Mouse (Mus musculus) forebrain, embryonic 10.5 days (tissue): Measurements from ENCODE around the gene Anks1b. TPM values are rescaled to one million over a fixed set of nuclear protein-coding genes. Genes with fewer than 3 reads are reported as not detected.
A peak's percentile ranks its signal among the peaks of the same experiment; 100 is the strongest.

Source experiments
- DNase-seq: peaks from one replicate; pipeline ENCODE4 v3.0.0-alpha.2; 2017; ENCODE audit warnings: low spot score; ENCODE audit errors: extremely low spot score
- H3K27ac ChIP-seq: fragments of 300-500 bp; sonication (generic); 2 replicates; pipeline ENCODE4 v1.5.1; 2016; ENCODE audit warnings: mild to moderate bottlenecking
- H3K27me3 ChIP-seq: fragments of 300-500 bp; sonication (generic); 2 replicates; pipeline ENCODE4 v1.6.1; 2016; ENCODE audit warnings: mild to moderate bottlenecking; ENCODE audit not compliant: poor library complexity, severe bottlenecking
- H3K36me3 ChIP-seq: fragments of 300-500 bp; sonication (generic); replicated peaks from 2 replicates; pipeline ENCODE4 v1.6.1; 2016; ENCODE audit warnings: mild to moderate bottlenecking, moderate library complexity
- H3K4me1 ChIP-seq: fragments of 300-500 bp; sonication (generic); 2 replicates; pipeline ENCODE4 v1.6.1; 2016
- H3K4me3 ChIP-seq: fragments of 300-500 bp; sonication (generic); 2 replicates; pipeline ENCODE4 v1.5.1; 2016; ENCODE audit warnings: mild to moderate bottlenecking, moderate library complexity
- H3K9me3 ChIP-seq: fragments of 300-500 bp; sonication (generic); 2 replicates; pipeline ENCODE4 v1.6.1; 2016; ENCODE audit warnings: mild to moderate bottlenecking, moderate library complexity
- WGBS: fragments of 180-500 bp; shearing (Covaris S2); methylation state at CpG from one replicate; pipeline ENCODE4 v1.1.7; 2016; 5-methylcytosine and 5-hydroxymethylcytosine counted together
- polyA plus RNA-seq: library from polyadenylated mRNA; unstranded; fragments of >200 nt; fragmentation: Nextera tagmentation; extraction: Ambion mirVana; gene quantifications from 2 replicates; pipeline ENCODE4 v1.2.1, GENCODE M21; 2016

The Anks1b gene
- polyA plus RNA-seq, 1 experiment from 2014 or later, result 3.1 TPM

DNA sequence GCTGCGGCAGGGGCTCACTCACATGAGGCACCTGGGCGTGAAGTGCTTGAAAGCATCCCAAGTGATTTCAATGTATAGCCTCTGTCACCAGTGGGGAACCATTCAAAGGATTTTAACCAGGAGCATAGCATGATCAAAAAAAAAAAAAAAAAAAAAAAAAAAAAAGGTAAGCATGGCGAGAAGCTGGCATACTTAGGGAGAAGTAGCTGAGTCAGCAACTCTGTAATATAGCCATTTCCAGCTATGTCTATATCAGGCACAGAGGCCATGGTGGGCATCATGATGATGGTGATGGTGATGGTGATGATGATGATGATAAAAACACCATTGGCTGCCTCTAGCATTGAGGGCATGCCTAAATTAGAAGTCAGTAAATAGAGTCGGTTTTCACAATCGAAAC is 814.8 kb downstream of the Anks1b start:
- DNase-seq, result no peak
- Histone ChIP-seq H3K27ac (no peak overlapping the region), H3K36me3 (no peaks in the 10 kb centered on the region), H3K4me3 (no peak overlapping the region), H3K27me3 (no peaks in the 10 kb centered on the region), H3K4me1 (peaks cover 4% of the 10 kb centered on the region; the same call in 1 of the 2 replicates), H3K9me3 (no peaks in the 10 kb centered on the region)
- WGBS, result 97% methylated on average over 5 of the region's 5 CpGs

DNA sequence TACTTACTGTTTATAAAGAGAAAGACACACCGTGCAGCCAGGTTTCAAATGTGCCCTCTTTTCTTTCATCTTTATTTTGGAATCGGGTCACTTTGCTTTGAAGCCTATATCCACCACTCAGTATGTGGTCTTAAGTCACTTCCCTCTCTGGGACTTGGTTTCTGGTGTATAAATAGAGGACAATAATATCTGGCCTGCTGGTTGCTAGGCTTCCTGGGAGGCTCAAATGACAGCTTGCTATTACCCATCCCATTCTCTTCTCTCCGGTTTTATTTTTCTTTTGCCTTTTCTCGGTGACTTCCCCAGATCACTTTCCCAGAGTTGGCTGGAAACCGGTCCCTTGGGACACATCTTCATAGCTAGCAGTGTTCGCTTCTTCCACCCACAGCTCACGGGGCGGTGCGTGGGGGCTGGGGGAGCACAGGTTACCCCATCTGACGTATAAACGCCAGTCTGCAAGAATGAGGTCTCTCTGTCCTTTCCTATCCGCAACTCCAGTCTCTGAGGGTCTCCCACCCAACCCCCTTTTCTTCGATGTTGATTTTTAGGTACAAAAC is 815.5 kb downstream of the Anks1b start:
- H3K4me1 ChIP-seq, result peaks cover 4% of the 10 kb centered on the region; the same call in 1 of the 2 replicates
- WGBS, result 81% methylated on average over 13 of the region's 13 CpGs
- H3K36me3 ChIP-seq, result no peaks in the 10 kb centered on the region
- H3K4me3 ChIP-seq, result no peak overlapping the region
- no peak overlapping the region for H3K27ac ChIP-seq
- no peaks in the 10 kb centered on the region for H3K9me3 ChIP-seq
- no peak for DNase-seq
- H3K27me3 ChIP-seq, result no peaks in the 10 kb centered on the region

DNA sequence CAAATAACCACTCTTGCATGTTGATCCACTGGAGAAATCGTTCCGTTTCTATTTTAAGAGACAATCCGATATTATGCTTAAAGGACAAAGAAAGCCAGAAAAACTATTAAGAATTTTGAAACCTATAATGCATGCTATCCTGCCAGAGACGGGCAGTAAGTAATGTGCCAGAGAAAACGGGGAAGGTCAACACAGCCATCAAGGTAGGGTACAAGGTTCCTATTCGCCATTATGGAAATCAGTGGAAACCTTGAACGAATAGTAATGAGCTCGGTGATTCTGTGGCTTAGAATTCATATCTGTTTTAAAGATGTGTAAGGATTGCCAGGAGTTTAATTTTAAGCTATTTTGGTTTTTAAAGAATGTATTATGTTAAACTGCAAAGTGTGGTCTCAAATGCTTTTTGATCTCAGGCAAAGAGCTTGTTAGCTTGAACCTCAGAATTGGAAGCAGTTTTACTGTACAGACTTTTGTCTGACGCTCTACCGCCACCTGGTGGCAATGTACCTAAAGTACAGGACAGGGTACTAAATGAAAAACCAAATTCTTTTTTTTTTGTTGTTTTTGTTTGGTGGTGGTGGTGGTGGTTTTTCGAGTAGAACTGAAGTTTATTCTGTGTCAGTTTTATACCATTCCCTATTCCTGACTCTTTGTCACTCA is 816.7 kb downstream of the Anks1b start:
- peaks cover 4% of the 10 kb centered on the region; the same call in 1 of the 2 replicates for H3K4me1 ChIP-seq
- no peaks in the 10 kb centered on the region for H3K36me3 ChIP-seq
- H3K9me3 ChIP-seq, result no peaks in the 10 kb centered on the region
- DNase-seq, result peak; percentile 53
- 65% methylated on average over 11 of the region's 11 CpGs for WGBS
- H3K27ac ChIP-seq, result no peak overlapping the region
- no peaks in the 10 kb centered on the region for H3K27me3 ChIP-seq
- no peak overlapping the region for H3K4me3 ChIP-seq

DNA sequence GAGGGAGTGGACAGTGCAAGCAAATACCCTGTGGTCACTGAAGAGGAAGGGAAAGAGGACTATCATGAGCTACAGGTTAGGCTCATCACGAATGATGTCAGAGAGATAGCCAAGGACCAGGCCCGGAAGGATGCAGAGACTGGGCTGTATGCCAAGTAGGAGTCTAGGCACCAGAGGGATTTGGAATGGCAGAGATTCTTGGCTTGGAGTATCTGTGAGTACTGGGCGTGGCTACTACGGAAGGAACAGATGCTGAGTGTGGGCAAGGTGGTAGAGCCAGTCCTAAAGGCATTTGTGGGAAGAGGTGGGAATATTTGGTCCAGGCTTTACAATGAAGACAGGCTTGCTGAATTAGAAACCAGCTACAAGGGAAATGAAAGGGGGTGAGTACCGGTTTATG is 823.4 kb downstream of the Anks1b start:
- no peaks in the 10 kb centered on the region for H3K27me3 ChIP-seq
- no peaks in the 10 kb centered on the region for H3K36me3 ChIP-seq
- H3K4me1 ChIP-seq, result no peaks in the 10 kb centered on the region
- no peak overlapping the region for H3K4me3 ChIP-seq
- DNase-seq, result no peak
- WGBS, result 91% methylated on average over 5 of the region's 5 CpGs
- no peaks in the 10 kb centered on the region for H3K9me3 ChIP-seq
- H3K27ac ChIP-seq, result no peak overlapping the region

DNA sequence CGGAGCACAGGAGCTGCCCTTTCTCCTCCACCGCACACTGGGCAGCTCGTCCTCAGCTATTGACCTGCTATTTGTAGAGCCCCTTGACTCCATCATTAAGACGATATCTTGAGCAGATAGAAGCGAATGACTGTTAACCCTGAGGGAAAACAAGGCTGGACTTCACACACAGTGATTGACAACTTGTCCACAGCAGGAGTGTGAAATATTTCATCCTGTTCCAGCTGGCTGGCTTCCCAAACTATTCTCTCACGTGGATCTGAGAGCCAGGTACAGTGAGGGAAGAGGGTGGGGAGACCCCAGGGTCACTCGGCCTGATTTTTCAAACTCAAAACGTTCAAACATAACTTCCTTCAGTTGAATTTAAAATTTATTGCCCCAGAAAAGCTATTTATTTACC is 824.1 kb downstream of the Anks1b start:
- no peak for DNase-seq
- 84% methylated on average over 8 of the region's 8 CpGs for WGBS
- Histone ChIP-seq H3K4me3 (no peak overlapping the region), H3K4me1 (no peaks in the 10 kb centered on the region), H3K36me3 (no peaks in the 10 kb centered on the region), H3K27me3 (no peaks in the 10 kb centered on the region), H3K27ac (no peak overlapping the region), H3K9me3 (no peaks in the 10 kb centered on the region)

DNA sequence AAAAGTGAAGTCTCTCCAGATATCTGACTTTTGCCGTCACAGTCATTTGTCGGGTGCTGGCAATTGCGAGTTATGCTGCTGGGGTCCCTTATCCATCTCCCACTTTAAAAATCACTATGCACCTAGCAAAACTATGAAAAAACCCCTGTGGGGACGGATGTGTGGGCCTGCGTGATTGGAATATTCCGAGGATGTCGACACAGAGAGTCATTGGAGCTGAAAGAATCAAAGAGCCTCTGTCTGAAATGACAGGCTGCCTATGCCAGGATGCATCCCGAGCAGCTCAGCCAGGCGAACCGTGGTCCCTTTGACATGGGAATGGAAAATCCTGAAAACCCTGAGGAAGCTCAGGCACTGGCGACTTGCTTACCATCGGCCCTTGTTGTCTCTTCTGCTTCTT is 825.9 kb downstream of the Anks1b start:
- DNase-seq, result no peak

DNA sequence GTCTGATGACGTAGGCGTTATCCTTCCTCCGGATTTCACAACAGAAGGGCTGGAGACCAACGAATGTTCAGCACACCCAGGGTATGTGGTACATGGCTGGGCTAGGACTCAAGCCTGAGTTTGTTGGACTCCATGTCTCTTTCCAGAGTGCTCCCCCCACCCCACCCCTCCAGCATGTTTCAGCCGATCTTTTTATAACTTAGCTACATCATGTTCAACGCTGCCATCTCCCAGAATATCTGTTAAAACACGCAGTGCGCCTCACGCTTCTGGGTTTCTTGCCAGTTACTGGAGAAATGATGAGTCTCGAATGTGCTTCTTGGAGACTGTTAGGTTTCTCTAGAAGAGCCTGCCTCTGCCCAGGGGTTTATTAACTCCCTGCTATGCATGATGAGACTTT is 831.3 kb downstream of the Anks1b start:
- H3K9me3 ChIP-seq, result no peaks in the 10 kb centered on the region
- H3K27me3 ChIP-seq, result no peaks in the 10 kb centered on the region
- no peak overlapping the region for H3K27ac ChIP-seq
- H3K36me3 ChIP-seq, result no peaks in the 10 kb centered on the region
- H3K4me1 ChIP-seq, result peaks cover 13% of the 10 kb centered on the region
- WGBS, result 94% methylated on average over 10 of the region's 10 CpGs
- no peak for DNase-seq
- no peak overlapping the region for H3K4me3 ChIP-seq

More for the DNA sequence above, 825.9 kb downstream of the Anks1b start:
- H3K36me3 ChIP-seq, result no peaks in the 10 kb centered on the region
- no peaks in the 10 kb centered on the region for H3K9me3 ChIP-seq
- 88% methylated on average over 12 of the region's 12 CpGs for WGBS
- H3K4me1 ChIP-seq, result no peaks in the 10 kb centered on the region
- no peak overlapping the region for H3K4me3 ChIP-seq
- no peaks in the 10 kb centered on the region for H3K27me3 ChIP-seq
- H3K27ac ChIP-seq, result no peak overlapping the region

DNA sequence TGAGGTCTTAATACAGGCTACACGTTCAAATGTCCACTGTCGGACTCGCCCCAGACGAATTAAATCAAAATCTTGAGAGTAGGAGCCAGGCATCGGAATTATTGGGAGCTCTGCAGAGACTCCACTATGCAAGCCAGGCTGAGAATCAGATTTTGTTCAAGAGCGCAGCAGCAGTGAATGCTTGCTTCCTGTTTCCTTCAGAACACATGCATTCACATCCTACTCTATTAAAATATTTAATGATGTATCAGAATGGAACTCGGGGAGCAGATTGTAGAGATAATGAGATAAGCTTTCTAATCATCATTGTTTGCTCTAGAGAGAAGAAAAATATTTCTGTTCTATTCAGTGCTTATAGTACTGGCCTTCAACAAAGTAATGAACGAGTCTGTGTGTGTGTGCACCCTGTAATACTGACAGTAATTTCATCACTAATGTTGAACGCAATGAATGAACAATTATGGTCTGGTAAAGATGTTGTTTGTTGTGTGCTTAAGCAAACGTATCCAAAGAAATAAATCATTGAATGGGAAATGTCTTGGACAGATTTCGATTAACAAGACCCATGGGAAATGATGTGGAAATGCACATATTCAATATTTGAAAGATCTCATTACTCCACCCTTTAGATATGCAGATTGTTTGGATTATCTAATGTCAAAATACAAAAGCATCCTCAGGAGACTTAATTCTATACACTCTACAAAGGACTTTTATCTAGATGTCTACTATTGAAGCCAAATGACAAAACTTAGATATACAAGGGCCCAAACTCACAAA is 835.7 kb downstream of the Anks1b start:
- Histone ChIP-seq H3K9me3 (no peaks in the 10 kb centered on the region), H3K27me3 (no peaks in the 10 kb centered on the region), H3K4me3 (no peak overlapping the region), H3K36me3 (no peaks in the 10 kb centered on the region), H3K27ac (peak overlapping the region; percentile 56; the same call in 1 of the 2 replicates), H3K4me1 (peaks cover 19% of the 10 kb centered on the region)
- 52% methylated on average over 11 of the region's 11 CpGs for WGBS
- no peak for DNase-seq

DNA sequence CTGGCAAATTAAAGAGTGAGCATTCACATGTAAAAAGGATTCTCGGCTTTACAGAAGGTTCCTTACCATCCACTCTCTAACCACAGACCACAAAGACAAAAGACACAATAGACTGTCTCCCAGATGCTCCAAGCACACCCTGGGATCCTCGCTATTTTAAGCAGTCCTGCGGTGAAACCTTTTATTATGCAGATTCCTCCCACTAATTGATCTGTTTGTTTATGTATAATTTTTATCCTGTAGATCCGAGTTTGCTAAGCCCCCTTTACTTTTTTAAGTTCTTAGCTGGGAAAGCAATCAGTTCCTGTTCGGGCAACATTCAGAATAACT is 836.3 kb downstream of the Anks1b start:
- H3K9me3 ChIP-seq, result no peaks in the 10 kb centered on the region
- 8% methylated on average over 5 of the region's 5 CpGs for whole genome bisulfite sequencing
- H3K36me3 ChIP-seq, result no peaks in the 10 kb centered on the region
- no peak overlapping the region for H3K4me3 ChIP-seq
- H3K27me3 ChIP-seq, result no peaks in the 10 kb centered on the region
- no peak for DNase-seq
- H3K27ac ChIP-seq, result no peak overlapping the region
- peaks cover 19% of the 10 kb centered on the region for H3K4me1 ChIP-seq

DNA sequence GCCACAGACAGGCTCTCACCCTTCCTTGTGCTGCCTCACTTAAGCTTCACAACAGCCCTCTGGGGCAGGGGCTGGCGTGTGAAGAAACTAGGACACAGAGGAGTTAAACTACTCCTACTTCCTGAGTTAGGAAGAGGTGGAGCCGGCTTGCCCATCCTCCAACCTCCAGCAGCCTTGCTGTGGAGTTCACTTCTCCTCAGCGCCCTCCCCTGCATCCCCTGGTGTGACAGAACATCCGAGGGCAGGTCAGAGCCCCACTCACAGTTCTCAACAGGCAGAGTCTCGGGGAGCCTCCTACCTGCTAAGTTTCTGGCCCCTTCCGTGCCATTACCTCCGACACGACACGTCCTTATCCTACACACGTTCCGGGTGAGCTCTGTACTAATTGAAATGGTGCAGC is 844.7 kb downstream of the Anks1b start:
- Histone ChIP-seq H3K27me3 (no peaks in the 10 kb centered on the region), H3K27ac (no peak overlapping the region), H3K9me3 (no peaks in the 10 kb centered on the region), H3K4me3 (no peak overlapping the region), H3K36me3 (no peaks in the 10 kb centered on the region), H3K4me1 (0 out of 2 replicates have a peak, but pooled peaks cover 5% of the 10 kb centered on the region)
- no peak for DNase-seq
- 55% methylated on average over 11 of the region's 11 CpGs for WGBS

DNA sequence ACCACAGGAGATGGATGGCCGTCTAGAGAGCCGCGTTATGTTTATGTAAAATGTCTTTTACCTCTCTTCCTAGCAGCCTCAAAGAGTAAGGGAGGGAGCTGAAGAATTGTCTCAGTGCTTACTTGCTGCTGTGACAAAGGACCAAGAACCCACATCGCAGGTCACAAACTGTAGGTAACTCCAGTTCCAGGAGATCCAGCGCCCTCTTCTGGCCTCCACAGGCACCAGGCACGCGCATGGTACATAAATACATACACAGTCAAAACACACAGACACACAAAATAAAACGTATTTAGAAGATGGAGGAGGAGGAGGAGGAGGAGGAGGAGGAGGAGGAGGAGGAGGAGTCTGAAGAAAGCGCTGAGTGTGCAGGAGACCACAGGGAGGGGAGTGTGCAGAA is 845.4 kb downstream of the Anks1b start:
- H3K27ac ChIP-seq, result no peak overlapping the region
- H3K9me3 ChIP-seq, result no peaks in the 10 kb centered on the region
- no peaks in the 10 kb centered on the region for H3K36me3 ChIP-seq
- no peak for DNase-seq
- 0 out of 2 replicates have a peak, but pooled peaks cover 5% of the 10 kb centered on the region for H3K4me1 ChIP-seq
- H3K27me3 ChIP-seq, result no peaks in the 10 kb centered on the region
- no peak overlapping the region for H3K4me3 ChIP-seq
- whole genome bisulfite sequencing, result 90% methylated on average over 9 of the region's 9 CpGs

DNA sequence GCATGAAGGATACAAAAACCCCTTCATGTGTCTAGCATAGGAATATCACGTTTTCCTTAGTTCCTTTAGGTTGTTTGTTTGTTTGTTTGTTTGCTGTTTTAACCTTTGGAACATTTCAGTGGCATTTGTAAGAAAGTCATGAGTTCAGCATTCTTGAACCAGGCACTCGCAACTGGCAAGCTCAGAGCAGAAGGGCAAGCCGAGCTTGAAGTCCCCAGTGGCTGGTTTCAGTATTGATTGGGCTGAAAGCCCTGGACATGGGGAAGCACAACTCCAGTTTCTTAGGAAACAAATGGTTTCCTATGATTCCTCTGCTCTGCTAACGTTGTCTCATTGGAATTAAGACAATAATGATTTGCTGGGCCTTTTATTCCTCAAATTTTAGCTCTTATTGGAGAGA is 846.7 kb downstream of the Anks1b start:
- Histone ChIP-seq H3K4me1 (0 out of 2 replicates have a peak, but pooled peaks cover 5% of the 10 kb centered on the region), H3K9me3 (no peaks in the 10 kb centered on the region), H3K36me3 (no peaks in the 10 kb centered on the region), H3K27me3 (no peaks in the 10 kb centered on the region), H3K27ac (no peak overlapping the region), H3K4me3 (no peak overlapping the region)
- no peak for DNase-seq
- 58% methylated on average over 4 of the region's 4 CpGs for WGBS

DNA sequence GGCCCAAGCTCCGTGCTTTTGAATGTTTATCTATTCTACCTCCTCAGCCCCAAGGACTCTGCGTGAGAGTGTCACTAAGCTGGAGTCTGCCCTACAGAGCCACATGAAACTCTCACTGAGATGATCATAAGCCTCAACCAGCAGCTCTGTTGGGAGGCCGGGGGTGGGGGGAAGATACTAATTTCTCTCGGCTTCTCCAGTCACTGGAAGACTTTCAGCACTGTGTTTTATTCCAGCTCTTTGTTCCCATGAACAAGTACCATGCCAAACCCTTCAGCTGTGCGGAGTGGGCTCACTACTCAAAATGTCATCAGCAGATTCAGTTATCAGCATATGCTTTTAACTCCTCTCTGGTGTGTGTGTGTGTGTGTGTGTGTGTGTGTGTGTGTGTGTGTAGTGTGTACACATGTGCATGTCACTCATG is 849.8 kb downstream of the Anks1b start:
- H3K4me1 ChIP-seq, result 0 out of 2 replicates have a peak, but pooled peaks cover 5% of the 10 kb centered on the region
- no peak for DNase-seq
- 89% methylated on average over 5 of the region's 5 CpGs for WGBS
- H3K36me3 ChIP-seq, result no peaks in the 10 kb centered on the region
- H3K27ac ChIP-seq, result no peak overlapping the region
- no peaks in the 10 kb centered on the region for H3K9me3 ChIP-seq
- no peak overlapping the region for H3K4me3 ChIP-seq
- H3K27me3 ChIP-seq, result peaks cover 16% of the 10 kb centered on the region
